Mouse (Mus musculus): ENCODE measurements around the gene Arl5b. TPM values are rescaled to one million over a fixed set of nuclear protein-coding genes. Genes with fewer than 3 reads are reported as not detected.

Arl5b gene
- polyA plus RNA-seq, 1 experiment from 2014 or later = 19.7 TPM

DNA sequence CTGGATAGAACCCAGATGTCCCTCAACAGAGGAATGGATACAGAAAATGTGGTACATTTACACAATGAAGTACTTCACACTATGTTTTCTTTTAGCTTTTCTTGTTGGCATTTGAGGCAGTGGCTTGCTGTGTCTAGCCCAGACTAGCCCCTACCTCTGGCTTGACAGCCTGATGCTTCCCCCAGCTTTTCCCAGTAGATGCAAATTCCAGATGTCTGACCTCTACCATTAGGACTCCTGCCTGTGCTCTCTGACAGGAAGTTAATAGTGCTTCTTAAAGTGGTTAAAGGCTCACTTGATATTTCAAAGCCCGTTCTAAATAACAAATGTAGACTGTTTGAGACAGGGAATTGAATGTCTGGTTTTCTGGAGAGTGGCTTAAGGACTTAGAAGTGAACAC, 14.6 kb downstream of the Arl5b start:
- Histone ChIP-seq H3K4me3 (ENCODE audit: low read depth, low read length) (no peak overlapping the region), H3K27me3 (ENCODE audit: control insufficient read depth, insufficient read depth, low read length) (no peaks in the 10 kb centered on the region), H3K9ac (ENCODE audit: low read length) (no peak overlapping the region), H3K27ac (replicated peaks) (no peak overlapping the region), H3K36me3 (ENCODE audit: control insufficient read depth, insufficient read depth, low read length) (no peaks in the 10 kb centered on the region), H3K9me3 (ENCODE audit: control insufficient read depth, low read length) (no peaks in the 10 kb centered on the region), H3K4me2 (replicated peaks; ENCODE audit: low read depth) (no peak overlapping the region), H3K4me1 (replicated peaks; ENCODE audit: control insufficient read depth, insufficient read depth) (no peaks in the 10 kb centered on the region; the same call in 1 of the 2 replicates)
- TF ChIP-seq EP300 (optimal IDR thresholded peaks at IDR 0.05) (no peak), CTCF (IDR thresholded peaks at IDR 0.05; ENCODE audit: low read depth) (no peak)
- no peak for ATAC-seq (ENCODE audit: low FRiP score, low TSS enrichment)
- 33% methylated on average over 1 of the region's 1 CpGs for WGBS
- no peak for DNase-seq (ENCODE audit: low spot score)

DNA sequence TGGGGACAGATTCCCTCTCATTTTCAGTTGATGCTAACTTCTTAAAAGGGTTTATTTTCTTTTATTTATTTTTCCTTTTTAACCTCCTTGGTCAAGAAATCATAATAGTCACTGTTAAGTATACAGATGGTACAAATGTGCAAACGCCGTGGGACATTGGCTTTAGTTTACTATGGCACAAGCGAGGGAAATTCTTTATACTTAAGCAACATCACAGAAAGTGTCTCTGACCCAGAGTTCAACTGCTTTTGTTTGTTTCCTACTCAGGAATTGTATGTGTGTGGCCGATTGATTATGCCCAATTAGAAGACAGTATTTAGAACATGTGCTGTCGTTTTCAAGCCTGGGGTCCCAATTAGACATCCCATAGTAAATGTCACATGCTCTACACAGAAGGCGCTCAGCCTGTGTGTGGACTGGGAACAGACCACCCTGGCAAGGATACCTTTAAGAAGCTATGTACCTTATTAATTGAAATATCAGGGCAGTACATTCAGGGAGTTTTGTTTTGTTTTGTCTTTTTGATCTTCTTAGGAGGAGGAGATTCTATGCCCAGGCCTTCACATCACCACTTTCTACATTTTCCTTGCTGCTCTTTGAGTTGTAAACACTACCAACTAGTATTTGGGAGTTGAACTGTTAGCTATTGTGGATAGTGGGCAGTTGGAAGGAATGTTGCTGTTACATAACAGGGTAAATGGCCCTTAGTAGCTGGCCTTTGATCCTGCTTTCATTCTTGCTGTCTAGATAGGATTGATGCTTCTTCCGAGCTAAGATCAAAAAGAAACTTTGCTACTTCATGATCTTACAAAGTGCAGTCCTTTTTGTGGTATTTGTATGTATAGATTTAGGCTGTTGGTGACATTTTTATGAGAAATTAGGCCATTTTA, 15.4 kb downstream of the Arl5b start:
- Histone ChIP-seq H3K9me3 (ENCODE audit: control insufficient read depth, low read length) (no peaks in the 10 kb centered on the region), H3K4me1 (replicated peaks; ENCODE audit: control insufficient read depth, insufficient read depth) (no peaks in the 10 kb centered on the region; the same call in 1 of the 2 replicates), H3K27ac (replicated peaks) (no peak overlapping the region), H3K9ac (ENCODE audit: low read length) (no peak overlapping the region), H3K27me3 (ENCODE audit: control insufficient read depth, insufficient read depth, low read length) (no peaks in the 10 kb centered on the region), H3K4me2 (replicated peaks; ENCODE audit: low read depth) (no peak overlapping the region), H3K36me3 (ENCODE audit: control insufficient read depth, insufficient read depth, low read length) (no peaks in the 10 kb centered on the region), H3K4me3 (ENCODE audit: low read depth, low read length) (no peak overlapping the region)
- TF ChIP-seq EP300 (optimal IDR thresholded peaks at IDR 0.05) = no peak
- TF ChIP-seq CTCF (IDR thresholded peaks at IDR 0.05; ENCODE audit: low read depth) = no peak
- WGBS = 67% methylated on average over 7 of the region's 7 CpGs
- ATAC-seq (ENCODE audit: low FRiP score, low TSS enrichment) = no peak
- no peak for DNase-seq (ENCODE audit: low spot score)

- no peak for TF ChIP-seq EP300 (optimal IDR thresholded peaks at IDR 0.05)
- no peak for TF ChIP-seq CTCF (IDR thresholded peaks at IDR 0.05; ENCODE audit: low read depth)
- Histone ChIP-seq H3K27ac (replicated peaks) (no peak overlapping the region), H3K36me3 (ENCODE audit: control insufficient read depth, insufficient read depth, low read length) (no peaks in the 10 kb centered on the region; the same call in 1 of the 2 replicates), H3K4me3 (ENCODE audit: low read depth, low read length) (no peak overlapping the region), H3K9ac (ENCODE audit: low read length) (no peak overlapping the region), H3K9me3 (ENCODE audit: control insufficient read depth, low read length) (no peaks in the 10 kb centered on the region), H3K4me2 (replicated peaks; ENCODE audit: low read depth) (no peak overlapping the region), H3K27me3 (ENCODE audit: control insufficient read depth, insufficient read depth, low read length) (no peaks in the 10 kb centered on the region), H3K4me1 (replicated peaks; ENCODE audit: control insufficient read depth, insufficient read depth) (no peaks in the 10 kb centered on the region; the same call in 1 of the 2 replicates)
- no peak for DNase-seq (ENCODE audit: low spot score)
- WGBS = 77% methylated on average over 2 of the region's 2 CpGs
- no peak for ATAC-seq (ENCODE audit: low FRiP score, low TSS enrichment)
Measured at GRCm38 (mm10) chr2:15065447-15065846, 16.3 kb downstream of the Arl5b start.

DNA sequence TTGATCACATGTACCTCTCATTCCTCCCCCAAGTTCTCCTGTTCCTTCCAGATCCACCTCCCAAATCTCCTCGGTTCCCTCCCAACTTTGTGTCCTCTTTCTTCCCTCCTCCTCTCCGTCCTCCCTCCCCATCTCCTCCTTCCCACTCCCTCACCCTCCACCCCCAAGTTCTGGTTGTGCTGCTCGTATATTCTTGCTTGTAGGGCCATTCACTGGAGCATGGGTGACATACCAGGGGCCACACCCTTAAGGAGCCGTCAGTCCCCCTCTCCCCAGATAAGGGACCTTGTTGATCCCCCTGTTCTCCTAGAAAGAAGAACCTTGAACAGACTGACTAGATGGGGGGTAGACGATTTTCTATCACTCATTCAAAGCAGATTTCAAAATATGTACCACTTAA, 17.9 kb downstream of the Arl5b start:
- ATAC-seq (ENCODE audit: low FRiP score, low TSS enrichment) = no peak
- Histone ChIP-seq H3K4me2 (replicated peaks; ENCODE audit: low read depth) (no peak overlapping the region), H3K36me3 (ENCODE audit: control insufficient read depth, insufficient read depth, low read length) (no peaks in the 10 kb centered on the region; the same call in 1 of the 2 replicates), H3K27me3 (ENCODE audit: control insufficient read depth, insufficient read depth, low read length) (no peaks in the 10 kb centered on the region), H3K4me1 (replicated peaks; ENCODE audit: control insufficient read depth, insufficient read depth) (no peaks in the 10 kb centered on the region; the same call in 1 of the 2 replicates), H3K9me3 (ENCODE audit: control insufficient read depth, low read length) (no peaks in the 10 kb centered on the region), H3K4me3 (ENCODE audit: low read depth, low read length) (no peak overlapping the region), H3K27ac (replicated peaks) (no peak overlapping the region), H3K9ac (ENCODE audit: low read length) (no peak overlapping the region)
- 73% methylated on average over 5 of the region's 5 CpGs for WGBS
- TF ChIP-seq CTCF (IDR thresholded peaks at IDR 0.05; ENCODE audit: low read depth) = no peak
- TF ChIP-seq EP300 (optimal IDR thresholded peaks at IDR 0.05) = no peak
- no peak for DNase-seq (ENCODE audit: low spot score)

DNA sequence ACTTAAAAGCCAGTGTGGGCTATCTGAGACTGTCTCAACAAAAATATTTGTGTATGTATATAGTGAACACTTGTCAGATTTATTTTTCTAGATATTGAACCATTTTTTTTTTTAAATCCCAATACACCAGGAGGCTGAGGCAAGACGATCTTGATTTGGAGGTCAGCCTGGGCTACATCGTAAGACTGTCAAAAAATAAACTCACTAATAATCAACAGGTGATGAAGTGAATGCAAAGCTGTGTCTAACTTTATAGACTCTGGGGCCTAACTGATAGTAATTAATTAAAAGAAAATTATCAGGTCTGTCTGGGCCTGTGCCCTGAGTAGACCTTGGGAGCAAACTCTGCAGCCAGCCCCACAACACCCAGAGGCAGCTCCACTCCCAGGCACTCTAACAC, 34.5 kb downstream of the Arl5b start:
- 92% methylated on average over 2 of the region's 2 CpGs for WGBS
- Histone ChIP-seq H3K27ac (replicated peaks) (no peak overlapping the region), H3K36me3 (ENCODE audit: control insufficient read depth, insufficient read depth, low read length) (no peaks in the 10 kb centered on the region; the same call in 1 of the 2 replicates), H3K4me2 (replicated peaks; ENCODE audit: low read depth) (no peak overlapping the region), H3K4me1 (replicated peaks; ENCODE audit: control insufficient read depth, insufficient read depth) (no peaks in the 10 kb centered on the region), H3K9ac (ENCODE audit: low read length) (no peak overlapping the region), H3K27me3 (ENCODE audit: control insufficient read depth, insufficient read depth, low read length) (no peaks in the 10 kb centered on the region), H3K4me3 (ENCODE audit: low read depth, low read length) (no peak overlapping the region), H3K9me3 (ENCODE audit: control insufficient read depth, low read length) (no peaks in the 10 kb centered on the region)
- ATAC-seq (ENCODE audit: low FRiP score, low TSS enrichment) (no peak), DNase-seq (ENCODE audit: low spot score) (no peak)
- TF ChIP-seq CTCF (IDR thresholded peaks at IDR 0.05; ENCODE audit: low read depth) = no peak
- no peak for TF ChIP-seq EP300 (optimal IDR thresholded peaks at IDR 0.05)

GRCm38 (mm10) chr2:15087308-15087707, 38.1 kb downstream of the Arl5b start:
- DNase-seq (ENCODE audit: low spot score) (no peak), ATAC-seq (ENCODE audit: low FRiP score, low TSS enrichment) (no peak)
- Histone ChIP-seq H3K4me3 (ENCODE audit: low read depth, low read length) (no peak overlapping the region), H3K4me1 (replicated peaks; ENCODE audit: control insufficient read depth, insufficient read depth) (no peaks in the 10 kb centered on the region), H3K27ac (replicated peaks) (no peak overlapping the region), H3K36me3 (ENCODE audit: control insufficient read depth, insufficient read depth, low read length) (no peaks in the 10 kb centered on the region), H3K9me3 (ENCODE audit: control insufficient read depth, low read length) (no peaks in the 10 kb centered on the region), H3K9ac (ENCODE audit: low read length) (no peak overlapping the region), H3K4me2 (replicated peaks; ENCODE audit: low read depth) (no peak overlapping the region), H3K27me3 (ENCODE audit: control insufficient read depth, insufficient read depth, low read length) (no peaks in the 10 kb centered on the region)
- WGBS = 66% methylated on average over 1 of the region's 1 CpGs
- TF ChIP-seq CTCF (IDR thresholded peaks at IDR 0.05; ENCODE audit: low read depth) (no peak), EP300 (optimal IDR thresholded peaks at IDR 0.05) (no peak)
